Mouse (Mus musculus): ENCODE measurements at regions not wholly inside any gene's neighbourhood (a gene's known extent, or its start where the extent isn't known, plus 50 kb on each side); places are given as distances from the start of the nearest gene placed in this dataset.

DNA sequence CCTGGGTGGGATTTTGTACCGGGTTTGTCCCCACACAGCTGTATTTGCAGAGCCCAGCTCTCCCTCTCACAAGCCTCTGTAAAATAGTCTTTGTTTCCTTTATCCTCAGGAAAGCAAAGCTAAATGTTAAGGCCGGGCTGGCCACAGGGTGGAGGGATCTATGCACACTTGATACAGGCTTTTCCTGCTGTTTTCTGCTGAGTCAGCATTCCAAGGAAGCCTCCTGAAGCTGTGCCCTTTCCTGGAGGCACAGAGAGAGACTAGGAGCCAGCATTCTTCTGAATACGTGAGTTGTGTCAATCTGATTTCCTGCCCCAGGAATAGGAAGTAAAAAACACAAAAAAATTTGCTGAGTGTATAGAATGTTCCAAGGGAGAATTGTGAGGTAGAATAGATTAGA, 322.2 kb downstream of the Tshz3 start:
- ATAC-seq (replicated peaks; ENCODE audit: low FRiP score): no peak
- WGBS: 49% methylated on average over 3 of the region's 3 CpGs
- Histone ChIP-seq H3K9me3 (replicated peaks) (no peaks in the 10 kb centered on the region), H3K4me3 (replicated peaks) (no peak overlapping the region), H3K4me1 (0 out of 2 replicates have a peak, but pooled peaks cover 4% of the 10 kb centered on the region), H3K27ac (no peak overlapping the region), H3K9ac (no peak overlapping the region), H3K27me3 (no peaks in the 10 kb centered on the region), H3K36me3 (no peaks in the 10 kb centered on the region), H3K4me2 (no peak overlapping the region)

DNA sequence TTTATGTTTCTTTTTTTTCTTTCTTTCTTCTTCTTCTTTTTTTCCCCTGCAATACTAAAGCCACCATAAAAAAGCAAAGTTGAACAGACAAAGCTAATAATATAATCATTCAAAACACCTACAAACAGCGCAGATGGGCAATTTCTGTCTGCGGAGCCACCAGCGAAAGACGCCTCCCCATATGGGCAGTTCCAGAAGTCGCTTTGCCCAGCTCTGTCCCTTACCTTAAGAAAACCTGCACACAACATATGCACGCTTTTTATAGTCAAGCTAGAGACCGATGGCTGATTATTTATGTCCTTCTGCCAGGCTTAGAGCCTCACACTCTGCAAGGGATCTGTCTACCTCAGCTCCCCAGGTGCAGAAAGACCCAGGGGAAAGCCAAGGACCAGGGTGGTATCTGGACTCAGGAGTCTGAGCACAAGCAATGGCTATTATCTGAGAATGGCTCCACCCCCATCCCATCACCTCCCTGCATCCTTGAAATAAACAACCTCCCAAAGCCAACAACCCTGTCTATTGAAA, 326.6 kb downstream of the Tshz3 start:
- Histone ChIP-seq H3K27me3 (no peaks in the 10 kb centered on the region), H3K27ac (no peak overlapping the region), H3K36me3 (no peaks in the 10 kb centered on the region), H3K4me1 (0 out of 2 replicates have a peak, but pooled peaks cover 4% of the 10 kb centered on the region), H3K4me3 (replicated peaks) (no peak overlapping the region), H3K9me3 (replicated peaks) (no peaks in the 10 kb centered on the region), H3K9ac (no peak overlapping the region), H3K4me2 (no peak overlapping the region)
- ATAC-seq (replicated peaks; ENCODE audit: low FRiP score): no peak
- 75% methylated on average over 7 of the region's 7 CpGs for WGBS

DNA sequence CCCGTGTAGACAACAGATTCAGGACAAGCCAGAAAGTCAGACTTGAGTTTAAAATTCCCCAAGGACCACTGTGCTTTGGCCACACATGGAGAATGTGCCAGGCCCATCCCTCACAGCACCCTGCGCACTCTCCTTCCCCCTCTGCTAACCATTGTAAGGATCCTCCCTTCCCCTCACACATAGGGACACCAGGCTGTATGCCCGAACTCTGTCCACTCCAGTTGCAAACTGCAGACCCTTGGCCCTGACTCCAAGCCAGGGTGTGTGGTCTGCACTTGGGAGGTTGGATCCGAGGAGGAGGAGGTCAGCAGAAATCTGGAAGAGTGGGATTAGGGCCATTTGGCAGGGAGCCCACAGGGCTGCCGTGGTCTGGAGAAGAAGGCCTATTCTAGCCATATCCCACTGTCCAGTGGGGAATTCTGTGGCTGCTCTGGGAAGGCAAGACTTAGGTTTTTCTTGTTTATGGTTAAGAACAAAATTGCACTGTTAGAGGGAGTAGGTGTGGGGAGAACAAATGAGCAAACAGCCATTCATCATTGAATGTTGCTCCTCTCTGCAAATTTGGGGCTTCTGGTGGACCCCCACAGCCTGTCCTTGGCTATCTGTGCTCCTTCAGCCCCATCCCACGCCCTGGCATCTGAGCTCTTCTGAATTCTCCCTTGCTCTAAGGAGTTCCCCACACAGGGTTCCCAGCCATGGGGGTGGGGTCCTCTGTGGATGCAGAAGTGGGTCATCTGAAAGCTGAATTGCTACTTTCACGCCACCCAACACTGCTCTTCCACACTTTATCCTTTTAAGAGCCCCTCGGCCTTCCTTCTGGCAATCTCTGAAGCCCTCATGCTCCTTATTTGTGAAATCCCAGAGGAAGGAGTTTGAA, 366.9 kb downstream of the Tshz3 start:
- Histone ChIP-seq H3K9me3 (replicated peaks) (no peaks in the 10 kb centered on the region), H3K4me2 (no peak overlapping the region), H3K36me3 (no peaks in the 10 kb centered on the region), H3K4me1 (no peaks in the 10 kb centered on the region), H3K27ac (no peak overlapping the region), H3K27me3 (no peaks in the 10 kb centered on the region), H3K4me3 (replicated peaks) (no peak overlapping the region), H3K9ac (no peak overlapping the region)
- 66% methylated on average over 8 of the region's 8 CpGs for WGBS
- no peak; the same call in 1 of the 2 replicates for ATAC-seq (replicated peaks; ENCODE audit: low FRiP score)

DNA sequence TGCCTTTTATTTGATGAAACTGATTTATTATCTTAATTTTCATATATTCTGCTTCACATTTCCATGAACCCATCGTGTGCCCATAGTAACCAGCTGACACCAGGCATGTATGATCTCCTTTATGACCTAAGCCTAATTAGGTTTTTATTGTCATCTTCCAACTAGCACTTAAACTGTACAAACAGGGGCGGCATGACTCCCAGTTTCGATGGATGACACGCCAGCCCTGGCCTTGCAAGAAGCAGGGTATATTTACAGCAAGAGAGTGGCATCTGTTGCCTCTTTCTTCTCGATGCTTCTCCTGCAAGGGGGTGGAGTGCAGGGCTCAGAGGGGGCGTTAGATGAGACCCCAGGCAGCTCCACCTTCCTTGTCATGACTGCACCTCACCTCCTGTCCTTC, 379.8 kb downstream of the Tshz3 start:
- no peak for ATAC-seq (replicated peaks; ENCODE audit: low FRiP score)
- 51% methylated on average over 6 of the region's 6 CpGs for WGBS

DNA sequence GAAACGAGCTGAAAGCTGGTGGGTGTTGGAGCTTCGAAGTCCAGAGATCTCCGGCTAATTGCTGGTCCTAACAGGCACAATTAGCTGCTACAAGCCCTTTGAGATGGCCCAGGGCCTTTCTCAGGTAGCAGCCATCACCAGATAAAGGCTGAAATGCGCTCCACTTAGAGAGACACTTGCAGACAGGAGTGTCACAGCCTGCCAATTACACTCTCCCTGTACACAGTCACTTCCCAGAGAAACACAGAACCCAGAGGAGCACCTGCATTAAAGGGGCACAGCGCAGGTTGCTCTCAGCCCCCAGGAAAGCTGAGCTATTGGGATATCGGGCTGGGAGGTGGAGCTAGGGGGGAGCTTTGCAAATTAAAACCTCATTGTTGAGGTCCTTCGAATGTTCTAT, 380.2 kb downstream of the Tshz3 start:
- Histone ChIP-seq H3K27me3 (no peaks in the 10 kb centered on the region), H3K4me2 (no peak overlapping the region), H3K4me1 (no peaks in the 10 kb centered on the region), H3K27ac (no peak overlapping the region), H3K9ac (no peak overlapping the region), H3K4me3 (replicated peaks) (no peak overlapping the region), H3K36me3 (no peaks in the 10 kb centered on the region), H3K9me3 (replicated peaks) (no peaks in the 10 kb centered on the region)
- ATAC-seq (replicated peaks; ENCODE audit: low FRiP score): no peak
- WGBS: 52% methylated on average over 7 of the region's 7 CpGs

More for the DNA sequence above, 379.8 kb downstream of the Tshz3 start:
- H3K4me3 ChIP-seq (replicated peaks): no peak overlapping the region
- H3K27ac ChIP-seq: no peak overlapping the region
- no peak overlapping the region for H3K4me2 ChIP-seq
- H3K9me3 ChIP-seq (replicated peaks): no peaks in the 10 kb centered on the region
- H3K27me3 ChIP-seq: no peaks in the 10 kb centered on the region
- H3K4me1 ChIP-seq: no peaks in the 10 kb centered on the region
- no peak overlapping the region for H3K9ac ChIP-seq
- H3K36me3 ChIP-seq: no peaks in the 10 kb centered on the region

DNA sequence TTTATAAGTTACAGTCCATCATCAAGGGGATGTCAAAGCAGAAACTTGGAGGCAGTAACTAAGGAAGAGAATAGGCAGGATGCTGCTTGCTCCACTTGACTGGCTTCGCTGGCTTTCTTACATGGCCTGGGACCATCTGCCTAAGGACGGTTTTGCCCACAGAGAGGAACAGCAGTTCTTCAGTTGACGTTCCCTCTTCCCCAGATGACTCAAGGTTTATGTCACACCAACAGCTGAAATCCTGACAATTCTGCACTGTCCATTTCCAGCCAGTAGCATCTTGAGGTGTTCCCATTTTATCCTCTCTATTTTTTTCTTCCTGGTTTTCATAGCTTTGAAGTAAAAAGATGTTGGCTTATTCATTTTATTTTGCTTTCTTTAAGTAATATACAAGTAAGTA, 391.8 kb downstream of the Tshz3 start:
- no peaks in the 10 kb centered on the region for H3K9me3 ChIP-seq (replicated peaks)
- H3K4me1 ChIP-seq: no peaks in the 10 kb centered on the region
- 95% methylated on average over 3 of the region's 3 CpGs for WGBS
- H3K4me2 ChIP-seq: no peak overlapping the region
- H3K36me3 ChIP-seq: no peaks in the 10 kb centered on the region
- no peak overlapping the region for H3K9ac ChIP-seq
- H3K27ac ChIP-seq: no peak overlapping the region
- no peak for ATAC-seq (replicated peaks; ENCODE audit: low FRiP score)
- H3K4me3 ChIP-seq (replicated peaks): no peak overlapping the region
- H3K27me3 ChIP-seq: no peaks in the 10 kb centered on the region

DNA sequence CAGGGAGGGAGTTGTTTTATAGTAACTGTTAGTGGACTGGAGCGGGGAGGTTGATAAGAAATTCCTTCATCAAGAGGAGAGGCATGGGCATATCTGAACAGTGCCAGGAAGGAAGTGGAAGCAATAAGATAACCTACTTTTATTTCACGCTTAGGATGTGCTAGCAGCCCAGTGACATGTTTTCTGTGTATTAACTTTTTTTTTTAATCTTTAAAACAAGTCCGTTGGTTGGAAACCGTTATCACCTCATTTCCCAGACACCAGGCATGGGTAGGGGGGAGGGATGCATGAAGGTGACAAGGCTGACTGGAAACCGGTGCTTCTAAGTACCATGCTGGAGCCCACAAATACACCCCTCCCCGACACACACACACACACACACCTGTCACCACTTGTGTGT, 394.7 kb downstream of the Tshz3 start:
- Histone ChIP-seq H3K4me2 (no peak overlapping the region), H3K4me1 (no peaks in the 10 kb centered on the region), H3K36me3 (no peaks in the 10 kb centered on the region), H3K27me3 (no peaks in the 10 kb centered on the region; the same call in 1 of the 2 replicates), H3K4me3 (replicated peaks) (no peak overlapping the region), H3K27ac (no peak overlapping the region), H3K9me3 (replicated peaks) (no peaks in the 10 kb centered on the region), H3K9ac (no peak overlapping the region)
- WGBS: 82% methylated on average over 6 of the region's 6 CpGs
- no peak for ATAC-seq (replicated peaks; ENCODE audit: low FRiP score)

DNA sequence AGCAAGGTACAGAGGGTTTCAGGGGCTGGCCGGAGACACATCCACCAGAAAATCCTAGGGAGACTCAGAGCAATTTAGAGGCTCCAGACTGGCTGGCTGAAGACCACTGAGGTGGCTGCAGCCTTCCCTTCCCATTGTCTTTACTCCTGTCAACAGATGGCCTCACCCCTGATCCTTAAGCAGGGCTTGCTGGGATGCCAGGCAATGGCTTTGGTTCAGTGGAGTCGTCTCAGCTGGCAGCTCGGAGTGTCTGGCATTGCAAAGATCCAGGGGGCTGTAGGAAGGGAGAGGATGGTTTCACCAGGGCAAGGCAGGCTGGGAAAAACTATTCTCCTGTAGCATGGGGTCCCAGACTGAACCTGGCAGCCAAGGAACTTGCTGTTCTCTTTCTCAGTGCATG, 395.8 kb downstream of the Tshz3 start:
- WGBS: 77% methylated on average over 3 of the region's 3 CpGs
- ATAC-seq (replicated peaks; ENCODE audit: low FRiP score): no peak
- Histone ChIP-seq H3K9me3 (replicated peaks) (no peaks in the 10 kb centered on the region), H3K36me3 (no peaks in the 10 kb centered on the region), H3K4me2 (no peak overlapping the region), H3K4me3 (replicated peaks) (no peak overlapping the region), H3K27ac (no peak overlapping the region), H3K4me1 (no peaks in the 10 kb centered on the region), H3K9ac (no peak overlapping the region), H3K27me3 (no peaks in the 10 kb centered on the region; the same call in 1 of the 2 replicates)

DNA sequence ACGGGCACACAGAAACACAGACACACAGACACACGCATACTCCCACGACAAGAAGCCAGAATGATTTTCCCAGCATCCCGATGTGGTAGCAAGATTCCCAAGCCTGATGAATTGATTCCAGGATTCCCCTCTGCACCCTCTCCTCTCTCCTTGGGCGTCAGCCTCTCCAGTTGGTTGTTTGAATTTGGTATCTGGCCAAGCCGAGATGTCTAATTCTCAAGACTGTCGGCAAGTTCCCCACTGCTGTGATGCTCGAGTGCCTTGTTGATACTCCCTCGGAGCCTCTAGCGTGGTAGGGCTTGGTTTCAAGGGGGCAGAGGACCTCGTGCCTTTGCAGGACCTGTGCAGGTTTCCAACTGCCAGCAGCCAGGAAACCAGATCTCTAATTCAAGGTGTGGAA, 397.9 kb downstream of the Tshz3 start:
- H3K4me1 ChIP-seq: no peaks in the 10 kb centered on the region
- 66% methylated on average over 11 of the region's 11 CpGs for WGBS
- no peak overlapping the region for H3K4me2 ChIP-seq

DNA sequence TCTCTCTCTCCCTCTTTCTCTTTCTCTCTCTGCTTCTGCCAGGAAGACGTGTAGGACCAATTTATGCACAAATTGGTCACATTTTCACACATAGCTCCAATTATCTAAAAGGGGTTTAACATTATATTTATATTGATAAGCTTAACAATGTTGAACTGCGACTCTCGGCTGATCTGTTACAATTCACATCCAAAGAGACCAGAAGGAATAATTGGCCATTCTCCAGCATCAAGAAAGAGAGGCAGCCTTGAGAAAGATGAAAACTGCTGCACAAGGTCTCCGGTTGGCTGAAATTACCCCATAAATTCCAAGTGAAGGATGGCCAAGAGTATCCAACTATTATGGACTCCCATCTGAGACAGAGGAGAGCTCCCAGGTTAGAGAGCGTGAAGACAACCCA, 398.4 kb downstream of the Tshz3 start:
- no peak for ATAC-seq (replicated peaks; ENCODE audit: low FRiP score)
- Histone ChIP-seq H3K4me1 (no peaks in the 10 kb centered on the region), H3K4me3 (replicated peaks) (no peak overlapping the region), H3K36me3 (no peaks in the 10 kb centered on the region), H3K9me3 (replicated peaks) (no peaks in the 10 kb centered on the region), H3K27ac (no peak overlapping the region), H3K27me3 (peaks cover 3% of the 10 kb centered on the region; the same call in 1 of the 2 replicates), H3K9ac (no peak overlapping the region), H3K4me2 (no peak overlapping the region)
- WGBS: 75% methylated on average over 5 of the region's 5 CpGs

More for the DNA sequence above, 397.9 kb downstream of the Tshz3 start:
- H3K9ac ChIP-seq: no peak overlapping the region
- no peak overlapping the region for H3K27ac ChIP-seq
- H3K36me3 ChIP-seq: no peaks in the 10 kb centered on the region
- no peaks in the 10 kb centered on the region for H3K9me3 ChIP-seq (replicated peaks)
- no peak overlapping the region for H3K4me3 ChIP-seq (replicated peaks)
- ATAC-seq (replicated peaks; ENCODE audit: low FRiP score): no peak
- H3K27me3 ChIP-seq: peaks cover 3% of the 10 kb centered on the region; the same call in 1 of the 2 replicates

DNA sequence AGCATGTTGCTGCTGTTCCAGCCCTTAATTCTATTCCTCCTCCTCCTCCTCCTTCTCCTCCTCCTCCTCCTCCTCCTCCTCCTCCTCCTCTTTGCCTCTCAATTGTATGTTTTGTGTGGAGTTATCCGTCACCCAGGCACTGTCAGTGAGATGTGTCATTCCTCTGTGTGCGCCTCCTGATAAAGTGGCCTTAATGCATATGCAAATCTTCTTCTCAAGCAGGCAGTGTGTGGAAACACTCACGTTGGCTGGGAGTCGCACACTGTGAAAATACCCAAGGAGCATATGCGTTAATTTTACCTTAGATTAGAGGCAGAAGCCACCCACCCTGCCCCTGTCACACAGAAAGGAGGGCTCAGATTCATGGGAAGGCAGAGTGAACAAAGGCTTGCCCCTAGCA, 401.0 kb downstream of the Tshz3 start:
- H3K27me3 ChIP-seq: peaks cover 3% of the 10 kb centered on the region; the same call in 1 of the 2 replicates
- ATAC-seq (replicated peaks; ENCODE audit: low FRiP score): no peak
- WGBS: 34% methylated on average over 5 of the region's 5 CpGs

DNA sequence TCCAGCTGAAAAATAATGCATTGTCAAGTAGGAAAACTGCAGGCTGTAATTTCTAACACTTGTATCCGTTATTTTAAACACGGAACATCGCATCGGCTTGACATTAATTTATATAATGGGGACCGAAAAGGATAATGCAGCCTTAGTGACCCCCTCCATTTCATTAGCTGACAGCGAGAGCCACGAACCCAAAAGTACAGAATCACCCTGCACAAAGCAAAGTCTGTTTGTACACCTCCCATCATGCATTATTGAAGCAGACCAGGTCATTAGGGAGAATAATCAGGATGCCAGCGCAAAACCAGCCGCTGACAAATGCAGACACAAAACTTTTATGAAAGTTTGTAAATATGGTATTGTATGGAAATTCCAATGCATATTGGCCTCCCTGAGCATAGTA, 406.8 kb downstream of the Tshz3 start:
- no peak overlapping the region for H3K4me2 ChIP-seq
- H3K27me3 ChIP-seq: no peaks in the 10 kb centered on the region
- no peak for ATAC-seq (replicated peaks; ENCODE audit: low FRiP score)
- H3K4me1 ChIP-seq: no peaks in the 10 kb centered on the region
- no peaks in the 10 kb centered on the region for H3K36me3 ChIP-seq
- no peak overlapping the region for H3K27ac ChIP-seq
- WGBS: 80% methylated on average over 9 of the region's 9 CpGs
- H3K9ac ChIP-seq: no peak overlapping the region
- no peaks in the 10 kb centered on the region for H3K9me3 ChIP-seq (replicated peaks)
- H3K4me3 ChIP-seq (replicated peaks): no peak overlapping the region

More for the DNA sequence above, 401.0 kb downstream of the Tshz3 start:
- Histone ChIP-seq H3K4me3 (replicated peaks) (no peak overlapping the region), H3K4me2 (no peak overlapping the region), H3K9me3 (replicated peaks) (no peaks in the 10 kb centered on the region), H3K36me3 (no peaks in the 10 kb centered on the region), H3K27ac (no peak overlapping the region), H3K4me1 (no peaks in the 10 kb centered on the region), H3K9ac (no peak overlapping the region)
